Mouse (Mus musculus): Measurements from ENCODE around the gene Lyplal1. TPM values are rescaled to one million over a fixed set of nuclear protein-coding genes. Genes with fewer than 3 reads are reported as not detected.

Gene Lyplal1
- total RNA-seq, 2 experiments from 2014 or later: 23.2 to 29.5 TPM

DNA sequence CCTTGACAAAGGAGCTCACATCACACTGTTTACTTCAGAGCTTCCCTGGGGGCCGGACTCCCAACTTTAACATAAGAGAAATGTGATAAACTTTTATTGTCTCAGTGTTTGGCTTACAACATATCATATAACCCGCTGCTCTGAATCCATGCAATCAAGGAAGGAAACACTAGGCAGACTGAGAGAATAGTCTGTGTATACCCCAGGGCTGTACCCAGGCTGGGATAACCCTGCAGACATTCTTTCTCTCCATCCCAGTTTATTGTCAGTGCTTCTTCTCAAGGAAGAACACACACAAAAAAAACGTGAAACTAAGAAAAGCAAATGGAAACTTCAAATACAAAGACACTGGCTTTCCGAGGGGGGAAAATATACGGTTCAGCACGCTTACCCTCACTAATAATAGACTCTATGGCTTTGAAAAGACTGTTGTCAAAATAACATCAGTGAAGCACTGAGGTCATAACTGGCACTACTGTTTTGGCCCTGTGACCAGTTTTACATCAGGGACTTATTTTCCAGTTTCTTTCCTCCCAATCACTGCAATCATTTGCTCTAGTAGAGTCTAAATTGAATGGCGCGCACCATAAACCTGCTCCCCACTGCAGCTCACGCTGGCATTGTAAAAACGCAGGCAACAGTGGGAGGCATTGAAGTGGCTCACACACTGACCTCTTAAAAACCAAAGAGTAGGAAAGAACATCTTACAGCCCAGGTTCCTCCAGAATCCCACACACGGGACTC lies 73.2 kb downstream of the Lyplal1 start:
- no peak for DNase-seq (ENCODE audit: low spot score in 2 of 2)

DNA sequence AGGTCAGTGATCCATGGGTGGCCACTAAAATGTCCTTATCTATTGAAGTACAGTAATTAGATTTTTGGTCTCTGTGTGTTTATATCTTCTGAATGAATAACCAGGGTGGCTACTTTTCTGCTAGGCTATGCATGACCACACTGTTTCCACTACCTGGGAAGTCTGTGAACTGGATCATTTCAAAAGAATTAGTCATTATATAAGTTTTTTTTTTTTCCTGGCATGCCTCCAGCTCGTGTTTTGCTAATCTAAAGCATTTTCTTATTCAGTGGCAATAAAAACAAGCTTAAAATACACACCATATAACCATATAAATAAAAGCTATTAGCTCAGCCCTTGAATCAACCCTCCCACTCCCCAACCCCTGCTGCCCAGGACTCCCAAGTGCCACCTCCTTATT lies 75.3 kb downstream of the Lyplal1 start:
- DNase-seq (ENCODE audit: low spot score in 2 of 2): no peak
